Mouse (Mus musculus) heart, embryonic 14.5 days (tissue): ENCODE results near the gene Ptpn23. TPM values are rescaled to one million over a fixed set of nuclear protein-coding genes. Genes with fewer than 3 reads are reported as not detected.
"Not testable (repeated sequence)": the region's sequence is repeated elsewhere in the genome, so short reads cannot be mapped to it uniquely, and the experiment has no call there.

Experiments
- ATAC-seq: fragments of 200-750 bp; cut with Nextera tagmentation; 2 replicates; pipeline ENCODE4 v1.8.0; 2017; ENCODE audit warnings: low read depth, moderate TSS enrichment; ENCODE audit not compliant: insufficient number of reproducible peaks, insufficient read depth, low FRiP score
- H3K27ac ChIP-seq, 2 experiments: fragments of 200-500 bp in 1 of 2; fragments of 300-500 bp in 1 of 2; sonication (generic) in 1 of 2; replicated peaks in 1 of 2; 2 replicates each; pipeline ENCODE4 v1.5.1; 2012 to 2014; ENCODE audit warnings: low read depth in 2 of 2, low read length in 2 of 2, control low read depth in 1 of 2, mild to moderate bottlenecking in 1 of 2, mixed read lengths in 1 of 2; ENCODE audit not compliant: control insufficient read depth in 1 of 2, insufficient read depth in 1 of 2
- H3K27me3 ChIP-seq: fragments of 300-500 bp; sonication (generic); 2 replicates; pipeline ENCODE4 v1.6.1; 2014; ENCODE audit warnings: mild to moderate bottlenecking, low read length, control low read depth; ENCODE audit not compliant: control insufficient read depth, insufficient read depth
- H3K36me3 ChIP-seq: fragments of 300-500 bp; sonication (generic); 2 replicates; pipeline ENCODE4 v1.6.1; 2014; ENCODE audit warnings: mild to moderate bottlenecking, control low read depth, low read length, mixed read lengths; ENCODE audit not compliant: control insufficient read depth, insufficient read depth
- H3K4me1 ChIP-seq, 2 experiments: fragments of 200-500 bp in 1 of 2; fragments of 300-500 bp in 1 of 2; sonication (generic) in 1 of 2; 2 replicates each; pipeline ENCODE4 v1.6.1; 2012 to 2014; ENCODE audit warnings: low read length in 2 of 2, control low read depth in 1 of 2, mixed read lengths in 1 of 2; ENCODE audit not compliant: control insufficient read depth in 2 of 2, insufficient read depth in 2 of 2
- H3K4me2 ChIP-seq: fragments of 300-500 bp; sonication (generic); 2 replicates; pipeline ENCODE4 v1.6.1; 2014; ENCODE audit warnings: mild to moderate bottlenecking, low read length
- H3K4me3 ChIP-seq, 2 experiments: fragments of 200-500 bp in 1 of 2; fragments of 300-500 bp in 1 of 2; sonication (generic) in 1 of 2; 2 replicates each; pipeline ENCODE4 v1.5.1; 2012 to 2014; ENCODE audit warnings: low read length in 2 of 2, mild to moderate bottlenecking in 2 of 2, control low read depth in 1 of 2, low read depth in 1 of 2, moderate library complexity in 1 of 2; ENCODE audit not compliant: control insufficient read depth in 1 of 2, insufficient read depth in 1 of 2
- H3K9ac ChIP-seq: fragments of 300-500 bp; sonication (generic); 2 replicates; pipeline ENCODE4 v1.6.1; 2014; ENCODE audit warnings: mild to moderate bottlenecking, low read length
- H3K9me3 ChIP-seq: fragments of 300-500 bp; sonication (generic); 2 replicates; pipeline ENCODE4 v1.6.1; 2016; ENCODE audit warnings: low read length, control low read depth; ENCODE audit not compliant: control insufficient read depth
- WGBS: fragments of 180-500 bp; shearing (Covaris S2); extraction: QIAGEN DNeasy Blood & Tissue Kit; methylation state at CpG from one replicate; pipeline ENCODE4 v1.1.7; 2014; 5-methylcytosine and 5-hydroxymethylcytosine counted together
- polyA plus RNA-seq: library from polyadenylated mRNA; unstranded; fragments of >200 nt; fragmentation: Nextera tagmentation; extraction: Ambion mirVana; gene quantifications from 2 replicates; pipeline ENCODE4 v1.2.1, GENCODE M21; 2014

Ptpn23 gene
- polyA plus RNA-seq, 1 experiment from 2014 or later, result 12.5 TPM

- not testable (repeated sequence) for H3K4me3 ChIP-seq, H3K36me3 ChIP-seq, H3K9me3 ChIP-seq, H3K4me2 ChIP-seq, H3K27me3 ChIP-seq, H3K9ac ChIP-seq, ATAC-seq, H3K27ac ChIP-seq
- H3K4me1 ChIP-seq, result peaks cover 5 to 15% of the 10 kb centered on the region in 2 experiments
- WGBS, result 93% methylated on average over 4 of the region's 4 CpGs
Measured at GRCm38 (mm10) chr9:110403240-110403639, 4.8 kb downstream of the Ptpn23 start.

- no peak overlapping the region for H3K27ac ChIP-seq
- H3K4me2 ChIP-seq, result no peak overlapping the region
- no peak for ATAC-seq
- H3K9ac ChIP-seq, result no peak overlapping the region
- H3K4me1 ChIP-seq, result peaks cover 5 to 15% of the 10 kb centered on the region in 2 experiments
- WGBS, result 96% methylated on average over 2 of the region's 2 CpGs
- no peaks in the 10 kb centered on the region for H3K27me3 ChIP-seq
- H3K4me3 ChIP-seq, result no peak overlapping the region
- peaks cover 8% of the 10 kb centered on the region for H3K36me3 ChIP-seq
- H3K9me3 ChIP-seq, result no peaks in the 10 kb centered on the region
Measured at GRCm38 (mm10) chr9:110402731-110403130, 5.3 kb downstream of the Ptpn23 start.

GRCm38 (mm10) chr9:110400650-110401049 is 7.4 kb downstream of the Ptpn23 start:
- H3K27ac ChIP-seq, result no peak overlapping the region
- H3K9ac ChIP-seq, result no peak overlapping the region
- H3K36me3 ChIP-seq, result peaks cover 26% of the 10 kb centered on the region
- H3K4me1 ChIP-seq, result peaks cover 0 to 6% of the 10 kb centered on the region in 2 experiments; a peak in 2 of 4 replicates
- no peak overlapping the region for H3K4me2 ChIP-seq
- H3K9me3 ChIP-seq, result no peaks in the 10 kb centered on the region
- H3K27me3 ChIP-seq, result no peaks in the 10 kb centered on the region
- WGBS, result 64% methylated on average over 5 of the region's 5 CpGs
- ATAC-seq, result no peak; the same call in 1 of the 2 replicates
- H3K4me3 ChIP-seq, result no peak overlapping the region

- no peak overlapping the region for H3K4me2 ChIP-seq
- 90% methylated on average over 4 of the region's 4 CpGs for WGBS
- H3K36me3 ChIP-seq, result peaks cover 91% of the 10 kb centered on the region
- no peak overlapping the region for H3K27ac ChIP-seq
- no peak overlapping the region for H3K4me3 ChIP-seq
- no peaks in the 10 kb centered on the region for H3K4me1 ChIP-seq
- no peak for ATAC-seq
- H3K9me3 ChIP-seq, result no peaks in the 10 kb centered on the region
- no peak overlapping the region for H3K9ac ChIP-seq
- no peaks in the 10 kb centered on the region for H3K27me3 ChIP-seq
Measured at GRCm38 (mm10) chr9:110393295-110393694, 14.7 kb downstream of the Ptpn23 start.

GRCm38 (mm10) chr9:110390843-110391242 is 17.2 kb downstream of the Ptpn23 start:
- Histone ChIP-seq H3K4me2 (no peak overlapping the region), H3K4me1 (no peaks in the 10 kb centered on the region), H3K9me3 (no peaks in the 10 kb centered on the region), H3K27ac (no peak overlapping the region), H3K9ac (no peak overlapping the region), H3K27me3 (no peaks in the 10 kb centered on the region), H3K4me3 (no peak overlapping the region), H3K36me3 (peaks cover 94% of the 10 kb centered on the region)
- ATAC-seq, result no peak
- 80% methylated on average over 3 of the region's 3 CpGs for WGBS

- no peaks in the 10 kb centered on the region for H3K27me3 ChIP-seq
- H3K9ac ChIP-seq, result no peak overlapping the region
- no peak overlapping the region for H3K4me3 ChIP-seq
- H3K4me2 ChIP-seq, result no peak overlapping the region
- peaks cover 99% of the 10 kb centered on the region for H3K36me3 ChIP-seq
- no peak for ATAC-seq
- H3K9me3 ChIP-seq, result no peaks in the 10 kb centered on the region
- WGBS, result 91% methylated on average over 7 of the region's 7 CpGs
- H3K27ac ChIP-seq, result no peak overlapping the region
- no peaks in the 10 kb centered on the region for H3K4me1 ChIP-seq
Measured at GRCm38 (mm10) chr9:110388011-110388410, 20.0 kb downstream of the Ptpn23 start.

GRCm38 (mm10) chr9:110384369-110384929 is 23.6 kb downstream of the Ptpn23 start:
- Histone ChIP-seq H3K4me2 (no peak overlapping the region), H3K36me3 (peaks cover 72% of the 10 kb centered on the region)
- WGBS, result 83% methylated on average over 7 of the region's 7 CpGs

GRCm38 (mm10) chr9:110381292-110381691 is 26.7 kb downstream of the Ptpn23 start:
- Histone ChIP-seq H3K9me3 (no peaks in the 10 kb centered on the region), H3K4me2 (peak overlapping the region; percentile 58; the same call in 1 of the 2 replicates), H3K36me3 (peaks cover 69% of the 10 kb centered on the region), H3K9ac (no peak overlapping the region), H3K4me1 (peaks cover 0 to 6% of the 10 kb centered on the region in 2 experiments; a peak in 1 of 4 replicates), H3K27me3 (no peaks in the 10 kb centered on the region), H3K4me3 (no peak overlapping the region), H3K27ac (no peak overlapping the region)
- ATAC-seq, result no peak
- 67% methylated on average over 12 of the region's 12 CpGs for WGBS

More at GRCm38 (mm10) chr9:110384369-110384929, 23.6 kb downstream of the Ptpn23 start:
- Histone ChIP-seq H3K27me3 (no peaks in the 10 kb centered on the region), H3K27ac (no peak overlapping the region), H3K9ac (no peak overlapping the region), H3K9me3 (no peaks in the 10 kb centered on the region), H3K4me3 (no peak overlapping the region), H3K4me1 (peaks cover 0 to 6% of the 10 kb centered on the region in 2 experiments; a peak in 1 of 4 replicates)
- no peak for ATAC-seq
